Mouse (Mus musculus) frontal cortex, postnatal 25 days (tissue): ENCODE measurements around the gene Mcm6.

Experiments used
- DNase-seq, 2 experiments: peaks; one replicate each; pipeline ENCODE4 v3.0.0; 2022; ENCODE audit warnings: low spot score in 2 of 2

Gene Mcm6

GRCm38 (mm10) chr1:128359554-128360376, at the start of gene Mcm6:
Mcm6 (minus strand) TSS chr1:128359664.
- DNase-seq, result peak; percentile 78 to 88

DNA sequence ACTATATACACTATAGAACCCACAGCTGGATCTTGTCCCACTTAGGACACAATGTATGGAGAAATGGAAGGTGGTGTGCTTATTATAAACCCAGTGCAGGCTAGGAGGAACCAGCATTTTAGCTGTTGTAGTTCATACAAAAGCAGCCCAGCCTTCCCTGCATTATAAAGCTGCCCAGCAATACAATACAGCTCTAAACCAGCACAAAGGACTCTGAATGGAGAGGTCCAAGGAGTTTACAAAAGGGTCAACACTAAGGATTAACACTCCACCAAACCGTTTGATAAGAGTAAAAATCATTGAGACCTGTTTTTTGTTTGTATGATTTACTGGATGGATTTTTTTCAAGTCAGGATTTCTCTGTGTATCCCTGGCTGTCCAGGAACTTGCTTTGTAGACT, 47.4 kb upstream of the Mcm6 start:
- no peak for DNase-seq

- DNase-seq, result no peak
Observed at GRCm38 (mm10) chr1:128405675-128406074, 46.2 kb upstream of the Mcm6 start.

- DNase-seq, result no peak
Observed at GRCm38 (mm10) chr1:128405041-128405481, 45.6 kb upstream of the Mcm6 start.

GRCm38 (mm10) chr1:128400926-128401325, 41.5 kb upstream of the Mcm6 start:
- no peak for DNase-seq

GRCm38 (mm10) chr1:128399941-128400915, 40.8 kb upstream of the Mcm6 start:
- no peak for DNase-seq

DNA sequence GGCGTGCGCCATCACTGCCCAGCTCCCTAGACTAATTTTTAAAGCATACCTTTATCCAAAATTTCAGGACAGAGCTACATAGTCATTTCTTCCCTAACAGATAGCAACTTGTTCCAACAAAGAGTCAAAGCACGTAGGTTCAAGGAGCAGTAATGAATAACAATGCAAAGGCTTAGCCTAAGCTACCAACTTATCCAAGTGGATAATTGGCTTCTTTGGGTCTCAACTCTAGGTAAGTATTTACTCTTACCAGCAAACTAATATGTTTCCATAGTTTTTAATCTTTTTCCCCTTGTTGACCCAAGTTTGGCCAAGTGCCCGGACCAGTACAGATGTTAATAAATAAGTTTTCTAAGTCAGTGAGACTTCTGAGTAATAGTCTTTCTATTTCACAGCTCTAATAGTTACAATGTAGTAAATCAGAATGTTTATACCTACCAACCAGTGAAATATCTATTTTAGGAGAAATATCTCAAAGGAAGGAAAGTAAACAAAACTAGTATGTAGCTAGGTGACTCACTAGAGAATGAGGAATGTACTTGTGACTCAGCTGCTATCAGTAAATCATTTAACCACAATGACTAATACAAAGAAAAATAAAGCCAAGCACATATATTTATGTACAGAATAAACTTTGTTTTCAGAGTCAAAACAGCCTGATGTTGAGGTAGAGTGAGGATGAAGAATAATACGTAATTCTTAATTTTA, 39.4 kb upstream of the Mcm6 start:
- no peak for DNase-seq

GRCm38 (mm10) chr1:128394657-128395056, 35.2 kb upstream of the Mcm6 start:
- DNase-seq, result no peak

DNA sequence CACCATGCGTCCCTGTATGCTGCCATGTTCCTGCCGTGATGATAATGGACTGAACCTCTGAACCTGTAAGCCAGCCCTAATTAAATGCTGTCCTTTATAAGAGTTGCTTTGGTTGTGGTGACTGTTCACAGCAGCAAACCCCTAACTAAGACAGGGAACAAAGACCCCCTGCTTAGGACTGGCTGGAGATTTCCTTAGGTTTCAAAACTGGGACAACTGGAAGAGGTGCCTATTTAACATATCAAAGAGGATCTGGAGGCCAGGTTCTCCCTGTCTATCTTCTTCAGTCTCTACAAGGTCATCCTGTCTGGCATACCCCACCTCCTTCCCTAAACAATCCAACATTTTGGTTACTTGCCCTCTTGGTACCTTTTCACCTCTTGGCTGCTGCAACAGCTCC, 32.9 kb upstream of the Mcm6 start:
- no peak for DNase-seq

- no peak for DNase-seq
Observed at GRCm38 (mm10) chr1:128386487-128386886, 27.0 kb upstream of the Mcm6 start.

GRCm38 (mm10) chr1:128376841-128377240, 17.4 kb upstream of the Mcm6 start:
- no peak for DNase-seq

DNA sequence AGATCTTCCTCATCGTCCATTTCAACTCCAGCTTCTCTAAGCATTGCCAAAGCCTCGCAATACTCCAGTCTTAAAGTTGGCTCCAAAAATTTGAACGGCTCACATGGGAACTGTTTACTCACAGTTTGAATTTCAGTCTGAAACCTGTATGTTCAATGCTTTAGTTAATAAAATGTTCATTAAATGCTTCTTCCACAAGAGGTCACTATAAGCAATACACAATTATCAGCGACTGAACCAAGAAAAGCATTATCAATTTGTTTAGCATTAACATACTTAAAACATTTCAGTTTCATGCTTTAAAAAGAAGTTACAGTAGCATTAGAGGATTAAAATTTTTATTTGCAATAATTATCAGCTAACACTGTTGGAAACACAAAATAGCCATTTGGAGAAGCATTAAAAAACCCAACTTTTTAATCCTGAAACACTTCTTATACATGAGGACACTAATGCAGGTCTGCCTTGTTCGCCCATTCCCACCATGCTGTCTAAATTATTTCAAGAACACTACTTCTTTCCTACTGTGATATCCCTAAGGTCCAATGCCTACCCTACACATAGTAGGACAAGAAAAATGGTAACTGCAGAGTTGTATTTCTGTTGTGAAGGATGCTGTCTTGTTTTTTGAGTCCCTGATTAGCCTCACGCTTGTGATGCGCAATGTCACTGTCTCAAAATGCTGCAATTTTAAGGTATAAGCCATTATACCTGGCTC, 12.8 kb upstream of the Mcm6 start:
- no peak for DNase-seq

- peak; percentile 27 for DNase-seq
Observed at GRCm38 (mm10) chr1:128368732-128369441, 9.4 kb upstream of the Mcm6 start.

- no peak for DNase-seq
Observed at GRCm38 (mm10) chr1:128360601-128361000, 1.1 kb upstream of the Mcm6 start.

- DNase-seq, result peak in 1 of 2 experiments; percentile 8
Observed at GRCm38 (mm10) chr1:128358916-128359553, 429 bp downstream of the Mcm6 start.

- DNase-seq, result no peak
Observed at GRCm38 (mm10) chr1:128358276-128358675, 1.2 kb downstream of the Mcm6 start.

DNA sequence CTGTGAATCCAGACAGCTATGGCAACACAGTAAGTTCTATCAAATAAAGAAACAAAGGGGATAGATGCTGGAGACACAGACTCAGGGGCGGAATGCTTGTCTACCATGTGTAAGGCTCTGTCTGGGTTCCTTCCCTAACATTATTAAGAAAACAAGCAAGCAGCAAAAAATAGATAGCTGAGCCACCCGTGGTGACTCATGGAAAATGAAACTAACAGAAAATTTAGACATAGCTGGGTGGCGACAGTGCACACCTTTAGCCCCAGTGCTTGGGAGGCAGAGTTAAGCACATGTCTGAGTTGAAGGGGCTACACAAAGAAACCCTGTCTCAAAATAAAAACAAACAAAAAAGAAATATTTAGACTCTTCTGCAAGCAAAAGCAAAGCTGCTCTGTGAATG, 2.0 kb downstream of the Mcm6 start:
- DNase-seq, result no peak

GRCm38 (mm10) chr1:128353092-128353491, 6.4 kb downstream of the Mcm6 start:
- no peak for DNase-seq

DNA sequence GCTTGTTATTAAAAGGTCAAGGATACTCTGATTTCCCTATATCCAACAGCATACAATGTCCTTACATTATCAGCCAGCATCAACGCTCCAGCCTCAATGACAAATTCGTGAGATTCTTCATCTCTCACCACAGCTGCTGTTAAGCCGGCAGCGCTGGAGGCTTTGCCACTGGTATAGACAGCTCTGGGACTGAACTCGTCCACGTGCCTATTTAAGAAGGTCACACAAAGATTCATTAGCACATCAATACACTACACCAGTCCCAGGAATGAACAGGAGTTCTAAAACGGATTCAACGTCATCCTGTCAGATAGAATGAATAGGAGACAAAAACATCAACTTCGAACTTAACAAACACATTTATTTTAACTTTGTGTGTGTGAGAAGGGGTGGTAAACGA, 15.2 kb downstream of the Mcm6 start:
- no peak for DNase-seq

DNA sequence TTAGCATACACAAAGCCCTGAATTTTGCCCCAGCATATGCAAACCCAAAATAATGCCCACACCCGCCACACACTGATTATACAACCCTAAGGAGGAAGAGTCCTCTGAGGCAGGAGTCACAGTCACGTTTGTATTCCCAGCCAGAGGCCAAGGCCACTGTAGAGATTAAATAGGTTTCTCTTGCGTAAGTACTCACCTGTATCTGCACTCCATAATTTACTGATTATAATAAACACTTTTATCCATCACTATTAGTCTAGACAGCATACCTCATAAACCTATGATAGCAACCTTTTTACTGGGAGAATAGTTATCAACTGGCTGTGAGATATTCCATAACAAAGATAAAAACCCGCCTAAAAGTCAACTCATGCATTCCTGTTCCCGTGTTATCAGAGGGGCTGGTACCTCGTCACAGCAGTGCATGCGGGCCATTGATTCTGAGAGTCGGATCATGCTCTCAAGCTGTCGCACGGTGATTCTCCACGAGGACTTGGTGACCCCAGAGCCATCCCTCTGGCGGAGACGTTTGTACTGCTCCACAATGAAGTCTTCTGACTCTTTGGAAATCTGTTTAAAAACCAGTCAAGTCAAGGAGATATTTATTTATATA, 21.6 kb downstream of the Mcm6 start:
- DNase-seq, result no peak
